Mouse (Mus musculus) gastrocnemius, postnatal 36 days (tissue): ENCODE data around the gene Recql. TPM values are rescaled to one million over a fixed set of nuclear protein-coding genes. Genes with fewer than 3 reads are reported as not detected.

ENCODE experiments used
- total RNA-seq, 2 experiments: library from RNA; stranded (reverse); gene quantifications; 2 replicates each; pipeline ENCODE4 v1.2.3; 2021

Gene Recql
- total RNA-seq, 2 experiments from 2014 or later: 4.8 to 6.2 TPM

Other genes starting within 250 kb of the Recql start
- gene Slco1a6, start 178.6 kb downstream of the Recql start, total RNA-seq: not detected
- not detected for gene Iapp, start 88.7 kb downstream of the Recql start, total RNA-seq
- gene Slco1a5, start 64.1 kb downstream of the Recql start, total RNA-seq: not detected
- gene Pyroxd1, start 41.4 kb downstream of the Recql start, total RNA-seq: 1 to 10 TPM; 8.0 to 8.3 TPM
- 10 to 100 TPM; 14.2 to 16.9 TPM for gene Golt1b, start 134 bp upstream of the Recql start, total RNA-seq
- gene Spx, start 26.4 kb upstream of the Recql start, total RNA-seq: not detected
- gene Gys2, start 86.0 kb upstream of the Recql start, total RNA-seq: under 1 TPM in 1 of 2 experiments, not detected in 1; 0.76 TPM
- gene Ldhb, start 120.9 kb upstream of the Recql start, total RNA-seq: 100 to 1,000 TPM; 236 to 395 TPM
- gene Kcnj8, start 184.5 kb upstream of the Recql start, total RNA-seq: 10 to 100 TPM in 1 of 2 experiments, 1 to 10 TPM in 1; 6.4 to 10.8 TPM